Mouse (Mus musculus) C2C12 (cell line): Measurements from ENCODE around the gene Ccdc188.

Source experiments
- CTCF ChIP-seq: IDR thresholded peaks from one replicate; pipeline ENCODE4 v1.5.1; 2011; ENCODE audit not compliant: control insufficient read depth, insufficient read depth, insufficient read length
- MAX ChIP-seq: IDR thresholded peaks from one replicate; pipeline ENCODE4 v1.6.1; 2011; ENCODE audit warnings: mild to moderate bottlenecking, control low read depth

DNA sequence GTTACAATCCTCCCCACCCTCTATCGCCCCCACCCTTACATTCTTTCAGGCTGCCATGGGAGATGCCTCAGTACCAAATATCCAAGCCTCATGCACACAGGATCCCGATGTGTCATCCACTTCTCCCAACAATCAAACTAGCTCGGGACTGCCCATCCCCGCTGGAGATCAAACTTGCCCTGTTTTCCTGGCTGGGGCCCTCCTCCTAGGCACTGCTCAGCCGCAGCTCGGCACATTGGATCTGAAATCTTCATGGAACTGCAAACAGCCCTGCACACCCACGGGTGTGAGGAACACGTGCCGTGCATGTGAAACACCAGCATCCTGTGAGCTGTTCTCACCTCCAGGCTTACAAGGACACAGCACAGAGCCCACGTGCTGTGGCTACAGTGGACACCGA lies 43.9 kb upstream of the Ccdc188 start:
- TF ChIP-seq CTCF = no peak
- no peak for TF ChIP-seq MAX
